ENCODE assay signal across 8 mouse cellular contexts in genomic region chr15:81924933-81925332, GRCm38 (mm10). TPM values are rescaled to one million over a fixed set of nuclear protein-coding genes. Genes with fewer than 3 reads are reported as not detected.
DNase-seq lines count a peak whose midpoint lies in the region; ATAC-seq and TF ChIP-seq lines count a peak whose summit lies in the region.

No protein-coding gene starts in this region.

- H3K27me3 ChIP-seq in heart, adult 2 months (ENCODE audit: control insufficient read depth, insufficient read depth, low read length), result no peaks in the 10 kb centered on the region
- no peaks in the 10 kb centered on the region; the same call in 1 of the 2 replicates for H3K27me3 ChIP-seq in hindbrain, embryonic 10.5 days (ENCODE audit: insufficient read depth, poor library complexity, severe bottlenecking)

- H3K36me3 ChIP-seq in heart, adult 2 months (ENCODE audit: control insufficient read depth, insufficient read depth, low read length), result no peaks in the 10 kb centered on the region
- H3K36me3 ChIP-seq in hindbrain, embryonic 10.5 days, result peaks cover 26% of the 10 kb centered on the region

- intact Hi-C loops in heart, adult 2 months (cut with DNase I), result loop anchor here (2.0 to 10.0 kb wide), 2 partner anchors 54 to 200 kb away; partner anchors contain the start of genes Ccdc134 and Phf5a

- H3K9ac ChIP-seq in heart, adult 2 months (ENCODE audit: low read depth, low read length), result no peak overlapping the region

- WGBS in heart, adult 2 months, result 85% methylated on average over 11 of the region's 11 CpGs
- 61% methylated on average over 11 of the region's 11 CpGs for WGBS in bone marrow, adult 2 months
- 86% methylated on average over 11 of the region's 11 CpGs for WGBS in hindbrain, embryonic 10.5 days

- no peaks in the 10 kb centered on the region for H3K79me2 ChIP-seq in heart, adult 2 months (replicated peaks; ENCODE audit: control insufficient read depth, insufficient read depth, low read length)

- TF ChIP-seq CTCF in heart, adult 2 months (IDR thresholded peaks at IDR 0.05), result no peak
- no peak for TF ChIP-seq CTCF in bone marrow, adult 2 months (IDR thresholded peaks at IDR 0.05; ENCODE audit: control insufficient read depth, insufficient read depth, low read length)

- no peak overlapping the region for H3K27ac ChIP-seq in heart, adult 2 months
- H3K27ac ChIP-seq in bone marrow, adult 2 months (ENCODE audit: control insufficient read depth, insufficient read depth, low read depth, low read length, poor library complexity), result 0 out of 2 replicates have a peak overlapping the region, but pooled peaks have one; percentile 19
- no peak overlapping the region for H3K27ac ChIP-seq in hindbrain, embryonic 10.5 days

- TF ChIP-seq POLR2A in heart, adult 2 months (IDR thresholded peaks at IDR 0.05; ENCODE audit: insufficient read depth, low read depth, low read length), result no peak
- TF ChIP-seq POLR2A in bone marrow, adult 2 months (IDR thresholded peaks at IDR 0.05; ENCODE audit: borderline replicate concordance, control insufficient read depth, low read depth, low read length), result no peak

- H3K4me3 ChIP-seq in heart, adult 2 months, result peak overlapping the region; percentile 66; the same call in 1 of the 2 replicates
- peak overlapping the region; percentile 79 for H3K4me3 ChIP-seq in bone marrow, adult 2 months (replicated peaks; ENCODE audit: control insufficient read depth, low read depth, low read length)
- peak overlapping the region; percentile 80 for H3K4me3 ChIP-seq in hindbrain, embryonic 10.5 days

- H3K9me3 ChIP-seq in hindbrain, embryonic 10.5 days, result no peaks in the 10 kb centered on the region

- no peak for DNase-seq in heart, adult 2 months
- no peak for DNase-seq in heart, adult 9 months (ENCODE audit: low spot score in 2 of 2)
- no peak for DNase-seq in hindbrain, embryonic 10.5 days (ENCODE audit: low spot score)
- DNase-seq in urinary bladder, postnatal 4 days (ENCODE audit: low spot score in 2 of 2), result no peak
- no peak for DNase-seq in layer of hippocampus, postnatal 14 days (ENCODE audit: low spot score in 2 of 2)
- DNase-seq in adrenal gland, postnatal 14 days, result no peak

- H3K4me1 ChIP-seq in heart, adult 2 months (ENCODE audit: control insufficient read depth, insufficient read depth, low read length), result peaks cover 7% of the 10 kb centered on the region
- peaks cover 12% of the 10 kb centered on the region for H3K4me1 ChIP-seq in bone marrow, adult 2 months (ENCODE audit: control insufficient read depth, insufficient read depth, low read length)
- peaks cover 31% of the 10 kb centered on the region for H3K4me1 ChIP-seq in hindbrain, embryonic 10.5 days (replicated peaks)

- no peak for TF ChIP-seq EP300 in heart, adult 2 months (IDR thresholded peaks at IDR 0.05; ENCODE audit: insufficient read depth, low read depth, low read length)

- peak; percentile 55 for ATAC-seq in megakaryocyte progenitor cell, adult 5-6 weeks (replicated peaks; ENCODE audit: poor library complexity)

RNA-seq across cellular contexts. Expression of gene Polr3h, which starts 1.1 kb away (rescaled TPM):
- total RNA-seq in heart, adult 2 months (2021), result 1 to 10 TPM; 5.9 to 8.1 TPM
- polyA plus RNA-seq in heart, adult 2 months (2012; rRNA removed), result 7.2 and 10.2 TPM in 2 replicates
- 12.4 and 12.5 TPM in 2 replicates for polyA plus RNA-seq in bone marrow, adult 2 months (2011; ENCODE audit: insufficient read depth, insufficient read length, low replicate concordance, missing spikeins)
- polyA plus RNA-seq in hindbrain, embryonic 10.5 days (2016; fragmentation: Nextera tagmentation; extraction: Ambion mirVana), result 84.8 and 86.3 TPM in 2 replicates
- 14.0 and 17.1 TPM in 2 replicates for total RNA-seq in megakaryocyte progenitor cell, adult 5-6 weeks (2015)
- total RNA-seq in megakaryocyte progenitor cell, adult 5-6 weeks (2017), result 37.6 and 37.7 TPM in 2 replicates
- total RNA-seq in layer of hippocampus, postnatal 14 days (2021), result 10 to 100 TPM; 52.8 to 54.7 TPM
- 18.7 and 23.0 TPM in 2 replicates for total RNA-seq in adrenal gland, postnatal 14 days (2021)

RNA-seq across cellular contexts. Expression of gene Csdc2, which starts 11.6 kb away (rescaled TPM):
- 10 to 100 TPM; 66.1 to 92.7 TPM for total RNA-seq in heart, adult 2 months (2021)
- 85.7 and 111 TPM in 2 replicates for polyA plus RNA-seq in heart, adult 2 months (2012; rRNA removed)
- 0.80 TPM in 1 of 2 replicates, not detected in the other for polyA plus RNA-seq in bone marrow, adult 2 months (2011; ENCODE audit: insufficient read depth, insufficient read length, low replicate concordance, missing spikeins)
- polyA plus RNA-seq in hindbrain, embryonic 10.5 days (2016; fragmentation: Nextera tagmentation; extraction: Ambion mirVana), result 13.8 and 33.7 TPM in 2 replicates
- total RNA-seq in megakaryocyte progenitor cell, adult 5-6 weeks (2015), result not detected in 2 replicates
- total RNA-seq in megakaryocyte progenitor cell, adult 5-6 weeks (2017), result not detected in 2 replicates
- 100 to 1,000 TPM; 131 to 136 TPM for total RNA-seq in layer of hippocampus, postnatal 14 days (2021)
- total RNA-seq in adrenal gland, postnatal 14 days (2021), result 15.7 and 17.3 TPM in 2 replicates

RNA-seq across cellular contexts. Expression of gene Pmm1, which starts 35.8 kb away (rescaled TPM):
- total RNA-seq in heart, adult 2 months (2021), result 10 to 100 TPM; 22.0 to 26.7 TPM
- polyA plus RNA-seq in heart, adult 2 months (2012; rRNA removed), result 27.7 and 34.4 TPM in 2 replicates
- polyA plus RNA-seq in bone marrow, adult 2 months (2011; ENCODE audit: insufficient read depth, insufficient read length, low replicate concordance, missing spikeins), result 23.1 and 51.8 TPM in 2 replicates
- polyA plus RNA-seq in hindbrain, embryonic 10.5 days (2016; fragmentation: Nextera tagmentation; extraction: Ambion mirVana), result 37.3 and 39.0 TPM in 2 replicates
- 22.9 and 23.0 TPM in 2 replicates for total RNA-seq in megakaryocyte progenitor cell, adult 5-6 weeks (2015)
- 13.2 and 17.0 TPM in 2 replicates for total RNA-seq in megakaryocyte progenitor cell, adult 5-6 weeks (2017)
- 100 to 1,000 TPM; 188 to 201 TPM for total RNA-seq in layer of hippocampus, postnatal 14 days (2021)
- 78.7 and 99.0 TPM in 2 replicates for total RNA-seq in adrenal gland, postnatal 14 days (2021)

RNA-seq across cellular contexts. Expression of gene Aco2, which starts 52.8 kb away (rescaled TPM):
- 1,000 to 10,000 TPM; 1,810 to 2,215 TPM for total RNA-seq in heart, adult 2 months (2021)
- polyA plus RNA-seq in heart, adult 2 months (2012; rRNA removed), result 2,076 and 2,628 TPM in 2 replicates
- 41.0 and 71.1 TPM in 2 replicates for polyA plus RNA-seq in bone marrow, adult 2 months (2011; ENCODE audit: insufficient read depth, insufficient read length, low replicate concordance, missing spikeins)
- 157 and 175 TPM in 2 replicates for polyA plus RNA-seq in hindbrain, embryonic 10.5 days (2016; fragmentation: Nextera tagmentation; extraction: Ambion mirVana)
- total RNA-seq in megakaryocyte progenitor cell, adult 5-6 weeks (2015), result 77.3 and 90.7 TPM in 2 replicates
- 122 and 130 TPM in 2 replicates for total RNA-seq in megakaryocyte progenitor cell, adult 5-6 weeks (2017)
- total RNA-seq in layer of hippocampus, postnatal 14 days (2021), result 100 to 1,000 TPM; 481 to 503 TPM
- 2,377 and 2,604 TPM in 2 replicates for total RNA-seq in adrenal gland, postnatal 14 days (2021)

RNA-seq across cellular contexts. Expression of gene Phf5a, which starts 53.2 kb away (rescaled TPM):
- 10 to 100 TPM; 30.2 to 36.5 TPM for total RNA-seq in heart, adult 2 months (2021)
- polyA plus RNA-seq in heart, adult 2 months (2012; rRNA removed), result 30.2 and 39.1 TPM in 2 replicates
- 74.5 and 96.7 TPM in 2 replicates for polyA plus RNA-seq in bone marrow, adult 2 months (2011; ENCODE audit: insufficient read depth, insufficient read length, low replicate concordance, missing spikeins)
- polyA plus RNA-seq in hindbrain, embryonic 10.5 days (2016; fragmentation: Nextera tagmentation; extraction: Ambion mirVana), result 212 and 249 TPM in 2 replicates
- total RNA-seq in megakaryocyte progenitor cell, adult 5-6 weeks (2015), result 123 and 128 TPM in 2 replicates
- 83.2 and 110 TPM in 2 replicates for total RNA-seq in megakaryocyte progenitor cell, adult 5-6 weeks (2017)
- total RNA-seq in layer of hippocampus, postnatal 14 days (2021), result 10 to 100 TPM; 31.0 to 39.0 TPM
- total RNA-seq in adrenal gland, postnatal 14 days (2021), result 63.4 and 65.5 TPM in 2 replicates

Comparison
In these comparisons a context has a peak if more than half of its experiments do, and no peak if none do; other contexts are left out.
1. RNA of gene Csdc2, which starts 11.6 kb away (total RNA-seq): 131 to 136 TPM in layer of hippocampus, postnatal 14 days, 66.1 to 92.7 TPM in heart, adult 2 months and 15.7 to 17.3 TPM in adrenal gland, postnatal 14 days; not detected in megakaryocyte progenitor cell, adult 5-6 weeks; every median in the first group is over 10 times any median in the second.
2. Peak in every context shown above with its lines, with median percentiles within 50 percentile points of each other: H3K4me3 ChIP-seq.